Mouse (Mus musculus): ENCODE measurements around the gene Gpr88. TPM values are rescaled to one million over a fixed set of nuclear protein-coding genes. Genes with fewer than 3 reads are reported as not detected.

Gpr88 gene
- total and polyA plus RNA-seq, 3 experiments: not detected

GRCm38 (mm10) chr3:116256104-116256503 is 2.8 kb upstream of the Gpr88 start:
- no peak overlapping the region for H3K27ac ChIP-seq (ENCODE audit: insufficient read depth, low read depth)
- H3K4me2 ChIP-seq (ENCODE audit: insufficient read depth, low read depth, poor library complexity, severe bottlenecking): peak overlapping the region; percentile 83; the same call in 1 of the 2 replicates
- H3K27me3 ChIP-seq (replicated peaks): no peaks in the 10 kb centered on the region
- TF ChIP-seq EP300 (IDR thresholded peaks at IDR 0.05; ENCODE audit: low read length): peak; percentile 60; the same call in 1 of the 2 replicates
- TF ChIP-seq MAFK (IDR thresholded peaks at IDR 0.05; ENCODE audit: insufficient replicate concordance, low read length): no peak
- TF ChIP-seq TBP (conservative IDR thresholded peaks at IDR 0.05; ENCODE audit: low read depth, low read length): no peak
- no peak for TF ChIP-seq NRF1 (IDR thresholded peaks at IDR 0.05; ENCODE audit: low read depth, low read length)
- TF ChIP-seq ETS1 (conservative IDR thresholded peaks at IDR 0.05; ENCODE audit: low read depth, low read length): no peak
- TF ChIP-seq ZC3H11A (IDR thresholded peaks at IDR 0.05; ENCODE audit: low read depth, low read length): no peak
- TF ChIP-seq ZMIZ1 (IDR thresholded peaks at IDR 0.05; ENCODE audit: low read depth, low read length): no peak
- TF ChIP-seq POLR2A (IDR thresholded peaks at IDR 0.05; ENCODE audit: low read depth, low read length): no peak
- no peak for TF ChIP-seq CTCF (conservative IDR thresholded peaks at IDR 0.05 in 1 of 2, IDR thresholded peaks at IDR 0.05 in 1 of 2; ENCODE audit: low read depth in 2 of 2, low read length in 2 of 2)
- TF ChIP-seq RCOR1 (conservative IDR thresholded peaks at IDR 0.05; ENCODE audit: low read depth, low read length): no peak
- peak; percentile 53; the same call in 1 of the 2 replicates for TF ChIP-seq IRF4 (IDR thresholded peaks at IDR 0.05; ENCODE audit: low read depth, low read length)
- TF ChIP-seq POLR2AphosphoS2 (IDR thresholded peaks at IDR 0.05; ENCODE audit: low read depth, low read length): no peak
- no peak for TF ChIP-seq E2F4 (IDR thresholded peaks at IDR 0.05; ENCODE audit: insufficient replicate concordance, low read depth, low read length)
- TF ChIP-seq GABPA (IDR thresholded peaks at IDR 0.05; ENCODE audit: insufficient replicate concordance, low read depth, low read length): no peak
- TF ChIP-seq USF2 (conservative IDR thresholded peaks at IDR 0.05; ENCODE audit: low read depth, low read length): no peak
- no peak for TF ChIP-seq MYC (IDR thresholded peaks at IDR 0.05; ENCODE audit: low read depth, low read length)
- dilution Hi-C loops (cut with MboI; ENCODE audit: extremely low pct_ligation_motif_present, extremely low pct_unique_long_range_greater_than_20kb, low sequenced_read_pairs) (no loop called here), in situ Hi-C loops (cut with MboI; ENCODE audit: low pct_ligation_motif_present, low pct_unique_long_range_greater_than_20kb, low sequenced_read_pairs) (no loop called here)
- H3K4me3 ChIP-seq (replicated peaks in 1 of 3; ENCODE audit: low read depth in 2 of 3, low read length in 2 of 3, poor library complexity in 1 of 3): no peak overlapping the region
- no peak overlapping the region for H3K9ac ChIP-seq (ENCODE audit: insufficient read depth, low read depth)
- DNase-seq (ENCODE audit: extremely low read depth): peak; percentile 42
- H3K4me1 ChIP-seq (ENCODE audit: control insufficient read depth in 1 of 2, insufficient read depth in 2 of 2): peaks cover 4 to 10% of the 10 kb centered on the region in 2 experiments
- peaks cover 7% of the 10 kb centered on the region for H3K9me3 ChIP-seq (replicated peaks; ENCODE audit: low read length)
- no peaks in the 10 kb centered on the region for H3K36me3 ChIP-seq (replicated peaks in 1 of 2; ENCODE audit: control insufficient read depth in 1 of 2, insufficient read depth in 1 of 2, low read length in 1 of 2)
- no peaks in the 10 kb centered on the region for H3K79me2 ChIP-seq (replicated peaks; ENCODE audit: control insufficient read depth, extremely low read depth, insufficient read depth, poor library complexity, severe bottlenecking)

GRCm38 (mm10) chr3:116252255-116253040 is 855 bp downstream of the Gpr88 start:
- dilution Hi-C loops (cut with MboI; ENCODE audit: extremely low pct_ligation_motif_present, extremely low pct_unique_long_range_greater_than_20kb, low sequenced_read_pairs) (no loop called here), in situ Hi-C loops (cut with MboI; ENCODE audit: low pct_ligation_motif_present, low pct_unique_long_range_greater_than_20kb, low sequenced_read_pairs) (no loop called here)
- DNase-seq (ENCODE audit: extremely low read depth): no peak
- TF ChIP-seq MXI1 (IDR thresholded peaks at IDR 0.05; ENCODE audit: low read depth, low read length): no peak
- no peak for TF ChIP-seq ETS1 (conservative IDR thresholded peaks at IDR 0.05; ENCODE audit: low read depth, low read length)
- no peak for TF ChIP-seq ZC3H11A (IDR thresholded peaks at IDR 0.05; ENCODE audit: low read depth, low read length)
- TF ChIP-seq MEF2A (IDR thresholded peaks at IDR 0.05; ENCODE audit: borderline replicate concordance, low read depth, low read length): no peak
- TF ChIP-seq MAX (IDR thresholded peaks at IDR 0.05; ENCODE audit: low read length): no peak
- TF ChIP-seq MYC (IDR thresholded peaks at IDR 0.05; ENCODE audit: low read depth, low read length): no peak
- no peak for TF ChIP-seq E2F4 (IDR thresholded peaks at IDR 0.05; ENCODE audit: insufficient replicate concordance, low read depth, low read length)
- TF ChIP-seq ELF1 (IDR thresholded peaks at IDR 0.05; ENCODE audit: low read depth, low read length): no peak
- no peak for TF ChIP-seq TBP (conservative IDR thresholded peaks at IDR 0.05; ENCODE audit: low read depth, low read length)
- TF ChIP-seq HCFC1 (IDR thresholded peaks at IDR 0.05; ENCODE audit: low read depth, low read length): no peak
- no peak for TF ChIP-seq MAZ (IDR thresholded peaks at IDR 0.05; ENCODE audit: low read depth, low read length)
- no peak for TF ChIP-seq ZMIZ1 (IDR thresholded peaks at IDR 0.05; ENCODE audit: low read depth, low read length)
- TF ChIP-seq ZKSCAN1 (IDR thresholded peaks at IDR 0.05; ENCODE audit: borderline replicate concordance, low read depth, low read length): no peak
- TF ChIP-seq BHLHE40 (IDR thresholded peaks at IDR 0.05; ENCODE audit: low read depth, low read length): no peak
- TF ChIP-seq USF2 (conservative IDR thresholded peaks at IDR 0.05; ENCODE audit: low read depth, low read length): no peak
- no peaks in the 10 kb centered on the region for H3K27me3 ChIP-seq (replicated peaks)
- H3K4me2 ChIP-seq (ENCODE audit: insufficient read depth, low read depth, poor library complexity, severe bottlenecking): no peak overlapping the region
- no peak overlapping the region for H3K27ac ChIP-seq (ENCODE audit: insufficient read depth, low read depth)
- no peaks in the 10 kb centered on the region for H3K36me3 ChIP-seq (replicated peaks in 1 of 2; ENCODE audit: control insufficient read depth in 1 of 2, insufficient read depth in 1 of 2, low read length in 1 of 2)
- no peak overlapping the region for H3K4me3 ChIP-seq (replicated peaks in 1 of 3; ENCODE audit: low read depth in 2 of 3, low read length in 2 of 3, poor library complexity in 1 of 3)
- peaks cover 4 to 10% of the 10 kb centered on the region in 2 experiments for H3K4me1 ChIP-seq (ENCODE audit: control insufficient read depth in 1 of 2, insufficient read depth in 2 of 2)
- no peaks in the 10 kb centered on the region for H3K79me2 ChIP-seq (replicated peaks; ENCODE audit: control insufficient read depth, extremely low read depth, insufficient read depth, poor library complexity, severe bottlenecking)
- peaks cover 7% of the 10 kb centered on the region for H3K9me3 ChIP-seq (replicated peaks; ENCODE audit: low read length)
- H3K9ac ChIP-seq (ENCODE audit: insufficient read depth, low read depth): no peak overlapping the region
